Mouse (Mus musculus): ENCODE measurements around the gene Tmeff2. TPM values are rescaled to one million over a fixed set of nuclear protein-coding genes. Genes with fewer than 3 reads are reported as not detected.

Gene Tmeff2
- polyA plus RNA-seq, 1 experiment: 7.7 TPM

- TF ChIP-seq POLR2A (IDR thresholded peaks at IDR 0.05; ENCODE audit: borderline replicate concordance, extremely low read depth, low read depth, low read length) (no peak), CTCF (IDR thresholded peaks at IDR 0.05; ENCODE audit: insufficient read depth, low read length) (no peak)
- WGBS: 95% methylated on average over 7 of the region's 7 CpGs
- Histone ChIP-seq H3K4me3 (replicated peaks; ENCODE audit: extremely low read depth, low read depth, low read length) (no peak overlapping the region), H3K4me1 (ENCODE audit: control insufficient read depth, insufficient read depth, low read length) (no peaks in the 10 kb centered on the region)
- no peak for DNase-seq
Measured at GRCm38 (mm10) chr1:51044810-51045209, 144.4 kb downstream of the Tmeff2 start.

GRCm38 (mm10) chr1:51064549-51064948, 164.1 kb downstream of the Tmeff2 start:
- H3K4me3 ChIP-seq (replicated peaks; ENCODE audit: extremely low read depth, low read depth, low read length): no peak overlapping the region
- no peak for DNase-seq
- no peak for TF ChIP-seq POLR2A (IDR thresholded peaks at IDR 0.05; ENCODE audit: borderline replicate concordance, extremely low read depth, low read depth, low read length)
- TF ChIP-seq CTCF (IDR thresholded peaks at IDR 0.05; ENCODE audit: insufficient read depth, low read length): no peak
- H3K4me1 ChIP-seq (ENCODE audit: control insufficient read depth, insufficient read depth, low read length): no peaks in the 10 kb centered on the region

- no peak for DNase-seq
Measured at GRCm38 (mm10) chr1:51065652-51066051, 165.2 kb downstream of the Tmeff2 start.

GRCm38 (mm10) chr1:51068814-51069213, 168.4 kb downstream of the Tmeff2 start:
- no peak for DNase-seq
- no peaks in the 10 kb centered on the region for H3K4me1 ChIP-seq (ENCODE audit: control insufficient read depth, insufficient read depth, low read length)
- no peak for TF ChIP-seq POLR2A (IDR thresholded peaks at IDR 0.05; ENCODE audit: borderline replicate concordance, extremely low read depth, low read depth, low read length)
- TF ChIP-seq CTCF (IDR thresholded peaks at IDR 0.05; ENCODE audit: insufficient read depth, low read length): no peak
- H3K4me3 ChIP-seq (replicated peaks; ENCODE audit: extremely low read depth, low read depth, low read length): no peak overlapping the region
- 77% methylated on average over 3 of the region's 3 CpGs for WGBS

More at GRCm38 (mm10) chr1:51065652-51066051, 165.2 kb downstream of the Tmeff2 start:
- Histone ChIP-seq H3K4me3 (replicated peaks; ENCODE audit: extremely low read depth, low read depth, low read length) (no peak overlapping the region), H3K4me1 (ENCODE audit: control insufficient read depth, insufficient read depth, low read length) (no peaks in the 10 kb centered on the region)
- WGBS: 88% methylated on average over 2 of the region's 2 CpGs
- TF ChIP-seq POLR2A (IDR thresholded peaks at IDR 0.05; ENCODE audit: borderline replicate concordance, extremely low read depth, low read depth, low read length) (no peak), CTCF (IDR thresholded peaks at IDR 0.05; ENCODE audit: insufficient read depth, low read length) (no peak)

- TF ChIP-seq CTCF (IDR thresholded peaks at IDR 0.05; ENCODE audit: insufficient read depth, low read length) (no peak), POLR2A (IDR thresholded peaks at IDR 0.05; ENCODE audit: borderline replicate concordance, extremely low read depth, low read depth, low read length) (no peak)
- no peak for DNase-seq
- Histone ChIP-seq H3K4me1 (ENCODE audit: control insufficient read depth, insufficient read depth, low read length) (no peaks in the 10 kb centered on the region), H3K4me3 (replicated peaks; ENCODE audit: extremely low read depth, low read depth, low read length) (no peak overlapping the region)
- WGBS: 92% methylated on average over 2 of the region's 2 CpGs
Measured at GRCm38 (mm10) chr1:51069288-51069687, 168.8 kb downstream of the Tmeff2 start.

GRCm38 (mm10) chr1:51074076-51074475, 173.6 kb downstream of the Tmeff2 start:
- DNase-seq: no peak
- TF ChIP-seq CTCF (IDR thresholded peaks at IDR 0.05; ENCODE audit: insufficient read depth, low read length): no peak
- TF ChIP-seq POLR2A (IDR thresholded peaks at IDR 0.05; ENCODE audit: borderline replicate concordance, extremely low read depth, low read depth, low read length): no peak
- H3K4me1 ChIP-seq (ENCODE audit: control insufficient read depth, insufficient read depth, low read length): no peaks in the 10 kb centered on the region
- H3K4me3 ChIP-seq (replicated peaks; ENCODE audit: extremely low read depth, low read depth, low read length): no peak overlapping the region
- WGBS: 79% methylated on average over 3 of the region's 3 CpGs

GRCm38 (mm10) chr1:51075785-51076771, 175.6 kb downstream of the Tmeff2 start:
- no peak for DNase-seq
- no peaks in the 10 kb centered on the region for H3K4me1 ChIP-seq (ENCODE audit: control insufficient read depth, insufficient read depth, low read length)
- WGBS: 82% methylated on average over 15 of the region's 15 CpGs
- no peak overlapping the region for H3K4me3 ChIP-seq (replicated peaks; ENCODE audit: extremely low read depth, low read depth, low read length)
- TF ChIP-seq CTCF (IDR thresholded peaks at IDR 0.05; ENCODE audit: insufficient read depth, low read length): no peak
- TF ChIP-seq POLR2A (IDR thresholded peaks at IDR 0.05; ENCODE audit: borderline replicate concordance, extremely low read depth, low read depth, low read length): no peak

GRCm38 (mm10) chr1:51088921-51089320, 188.5 kb downstream of the Tmeff2 start:
- DNase-seq: no peak
- Histone ChIP-seq H3K4me3 (replicated peaks; ENCODE audit: extremely low read depth, low read depth, low read length) (no peak overlapping the region), H3K4me1 (ENCODE audit: control insufficient read depth, insufficient read depth, low read length) (no peaks in the 10 kb centered on the region; the same call in 1 of the 2 replicates)
- TF ChIP-seq CTCF (IDR thresholded peaks at IDR 0.05; ENCODE audit: insufficient read depth, low read length) (no peak), POLR2A (IDR thresholded peaks at IDR 0.05; ENCODE audit: borderline replicate concordance, extremely low read depth, low read depth, low read length) (no peak)
- 37% methylated on average over 2 of the region's 2 CpGs for WGBS

- no peak for TF ChIP-seq CTCF (IDR thresholded peaks at IDR 0.05; ENCODE audit: insufficient read depth, low read length)
- no peak for TF ChIP-seq POLR2A (IDR thresholded peaks at IDR 0.05; ENCODE audit: borderline replicate concordance, extremely low read depth, low read depth, low read length)
- WGBS: 97% methylated on average over 3 of the region's 3 CpGs
- no peaks in the 10 kb centered on the region; the same call in 1 of the 2 replicates for H3K4me1 ChIP-seq (ENCODE audit: control insufficient read depth, insufficient read depth, low read length)
- DNase-seq: no peak
- H3K4me3 ChIP-seq (replicated peaks; ENCODE audit: extremely low read depth, low read depth, low read length): no peak overlapping the region
Measured at GRCm38 (mm10) chr1:51089803-51090202, 189.4 kb downstream of the Tmeff2 start.

Data from lung, adult 2 months (tissue).